Mouse (Mus musculus) cortical plate, adult 2 months (tissue): Measurements from ENCODE around the gene Gm16181. TPM values are rescaled to one million over a fixed set of nuclear protein-coding genes. Genes with fewer than 3 reads are reported as not detected.
A peak's percentile ranks its signal among the peaks of the same experiment; 100 is the strongest.

ENCODE experiments used
- H3K27ac ChIP-seq: fragments of 200-500 bp; 2 replicates; pipeline ENCODE4 v1.5.1; 2012; ENCODE audit warnings: low read length, control low read depth, inconsistent platforms; ENCODE audit not compliant: insufficient read depth
- H3K4me1 ChIP-seq: fragments of 200-500 bp; 2 replicates; pipeline ENCODE4 v1.6.1; 2011; ENCODE audit warnings: low read length; ENCODE audit not compliant: control insufficient read depth, insufficient read depth
- H3K4me3 ChIP-seq: fragments of 200-500 bp; 2 replicates; pipeline ENCODE4 v1.5.1; 2011; ENCODE audit warnings: mild to moderate bottlenecking, low read length, control low read depth; ENCODE audit not compliant: insufficient read depth
- CTCF ChIP-seq: fragments of 200-500 bp; IDR thresholded peaks from 2 replicates; pipeline ENCODE4 v1.5.1; 2011; ENCODE audit warnings: mild to moderate bottlenecking, control low read depth, low read length; ENCODE audit not compliant: insufficient read depth; ENCODE audit errors: extremely low read depth
- POLR2A ChIP-seq: fragments of 200-500 bp; IDR thresholded peaks from 2 replicates; pipeline ENCODE4 v1.6.1; 2011; ENCODE audit warnings: mild to moderate bottlenecking, low read length, control low read depth; ENCODE audit not compliant: insufficient read depth; ENCODE audit errors: extremely low read depth
- polyA plus RNA-seq: library from polyadenylated mRNA; depleted of rRNA; stranded (reverse); fragments of >200 nt; gene quantifications from 2 replicates; pipeline ENCODE4 v1.2.3, GENCODE M21; 2012

Gene Gm16181
- polyA plus RNA-seq, 1 experiment: not detected

DNA sequence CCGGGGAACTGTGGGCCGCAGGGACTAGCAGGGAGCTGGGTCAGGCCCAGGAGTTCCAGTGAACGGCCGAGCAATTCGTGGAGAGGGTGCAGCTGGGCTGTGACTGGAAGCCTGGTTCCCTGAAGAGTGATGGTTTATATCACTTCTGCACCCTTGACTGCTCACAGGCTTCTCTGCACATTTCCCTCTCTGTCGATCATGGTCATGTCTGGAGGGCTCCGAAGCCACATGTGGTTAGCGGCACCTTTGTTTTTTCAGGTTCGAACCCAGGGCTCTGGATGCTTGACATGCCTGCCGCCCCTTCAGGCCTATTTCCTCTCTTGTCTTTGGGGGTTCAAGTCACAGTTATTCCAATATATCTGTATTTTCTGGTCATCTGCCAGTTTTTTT, 15.3 kb upstream of the Gm16181 start:
- TF ChIP-seq CTCF: no peak
- TF ChIP-seq POLR2A: no peak
- no peaks in the 10 kb centered on the region for H3K4me1 ChIP-seq
- H3K4me3 ChIP-seq: no peak overlapping the region
- H3K27ac ChIP-seq: no peak overlapping the region

GRCm38 (mm10) chr17:35209785-35210535, 10.7 kb upstream of the Gm16181 start:
- no peaks in the 10 kb centered on the region for H3K4me1 ChIP-seq
- no peak overlapping the region for H3K27ac ChIP-seq
- TF ChIP-seq CTCF (no peak), POLR2A (no peak)
- H3K4me3 ChIP-seq: no peak overlapping the region

DNA sequence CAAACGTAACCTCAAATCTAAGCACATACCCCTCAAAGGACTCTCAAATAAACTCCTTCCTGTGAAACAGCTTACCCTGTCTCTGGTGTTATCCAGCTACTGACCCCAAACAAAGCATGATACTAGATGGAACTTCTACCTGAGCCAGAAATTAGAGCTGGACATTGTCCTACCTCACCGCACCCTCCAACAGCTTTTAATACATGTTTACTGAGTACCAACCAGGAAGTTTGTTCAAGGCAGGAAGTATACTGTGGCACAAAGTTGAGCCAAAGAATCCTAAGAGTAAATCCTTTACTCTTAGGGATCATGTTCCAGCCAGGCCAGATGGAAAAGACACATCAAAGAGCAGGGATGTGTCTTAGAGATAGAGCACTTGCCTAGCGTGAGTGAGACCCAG, 10.0 kb upstream of the Gm16181 start:
- Histone ChIP-seq H3K27ac (no peak overlapping the region), H3K4me1 (no peaks in the 10 kb centered on the region), H3K4me3 (no peak overlapping the region)
- TF ChIP-seq POLR2A (no peak), CTCF (no peak)

GRCm38 (mm10) chr17:35213071-35213470, 7.6 kb upstream of the Gm16181 start:
- no peak overlapping the region for H3K27ac ChIP-seq
- no peak overlapping the region for H3K4me3 ChIP-seq
- TF ChIP-seq CTCF (no peak), POLR2A (no peak)
- H3K4me1 ChIP-seq: no peaks in the 10 kb centered on the region

DNA sequence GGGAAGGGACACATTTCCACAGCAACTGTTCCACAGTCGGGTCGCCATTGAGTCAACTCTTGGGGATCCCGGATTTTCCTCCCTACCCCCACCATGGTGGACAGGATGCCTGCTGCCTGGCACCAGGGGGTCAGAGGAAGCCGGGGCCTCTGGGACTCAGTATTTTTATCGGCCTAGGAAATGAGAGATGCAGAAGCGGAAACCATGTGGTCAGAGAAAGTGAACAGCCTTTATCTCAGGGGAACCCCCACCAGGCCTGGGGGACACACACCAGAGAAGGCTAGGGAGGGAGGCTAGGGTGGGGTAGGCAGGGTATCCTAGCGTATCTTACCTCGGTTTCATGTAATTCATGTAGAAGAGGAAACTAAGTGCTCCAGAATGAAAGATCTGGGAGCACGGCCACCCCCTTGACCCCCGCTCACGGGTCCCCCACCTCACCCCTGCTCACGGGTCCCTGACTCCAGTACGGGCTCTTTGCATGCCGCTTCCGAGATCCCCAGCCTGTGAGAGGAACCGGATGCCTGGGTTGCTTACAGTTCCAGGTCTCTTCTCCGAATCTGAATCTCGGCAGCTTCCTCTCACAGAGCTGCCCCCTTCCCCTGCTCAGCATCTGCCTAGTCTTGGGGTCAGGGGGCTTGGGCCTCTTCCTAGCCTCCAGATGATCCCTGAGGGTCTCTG, 2.0 kb upstream of the Gm16181 start:
- no peak overlapping the region for H3K4me3 ChIP-seq
- TF ChIP-seq POLR2A (no peak), CTCF (no peak)
- no peak overlapping the region for H3K27ac ChIP-seq
- H3K4me1 ChIP-seq: peaks cover 5% of the 10 kb centered on the region; the same call in 1 of the 2 replicates

DNA sequence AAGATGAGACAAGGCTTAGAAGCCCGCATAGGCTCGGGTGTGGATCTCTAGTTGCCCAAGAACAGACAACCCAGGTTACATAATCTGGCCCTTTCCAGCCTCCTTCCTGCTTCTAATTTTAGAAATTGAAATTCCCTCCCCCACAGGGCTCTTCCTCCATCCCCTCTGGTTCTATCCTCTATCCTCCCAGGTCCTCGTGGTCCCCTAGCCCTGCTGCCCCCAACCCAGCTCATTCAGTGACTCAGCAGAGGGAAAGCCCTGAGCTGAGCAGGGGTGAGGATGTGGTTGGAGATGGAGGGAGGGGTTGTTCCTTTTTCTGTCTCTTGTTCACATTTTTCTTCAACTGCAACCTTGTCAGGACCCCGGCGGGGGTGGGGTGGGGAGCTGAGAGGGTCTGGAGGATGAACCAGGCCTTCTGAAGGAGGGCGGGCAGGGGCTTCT, 1.0 kb upstream of the Gm16181 start:
- TF ChIP-seq CTCF: no peak
- no peak for TF ChIP-seq POLR2A
- H3K4me1 ChIP-seq: peaks cover 5% of the 10 kb centered on the region; the same call in 1 of the 2 replicates
- H3K4me3 ChIP-seq: no peak overlapping the region
- 0 out of 2 replicates have a peak overlapping the region, but pooled peaks have one; percentile 26 for H3K27ac ChIP-seq

DNA sequence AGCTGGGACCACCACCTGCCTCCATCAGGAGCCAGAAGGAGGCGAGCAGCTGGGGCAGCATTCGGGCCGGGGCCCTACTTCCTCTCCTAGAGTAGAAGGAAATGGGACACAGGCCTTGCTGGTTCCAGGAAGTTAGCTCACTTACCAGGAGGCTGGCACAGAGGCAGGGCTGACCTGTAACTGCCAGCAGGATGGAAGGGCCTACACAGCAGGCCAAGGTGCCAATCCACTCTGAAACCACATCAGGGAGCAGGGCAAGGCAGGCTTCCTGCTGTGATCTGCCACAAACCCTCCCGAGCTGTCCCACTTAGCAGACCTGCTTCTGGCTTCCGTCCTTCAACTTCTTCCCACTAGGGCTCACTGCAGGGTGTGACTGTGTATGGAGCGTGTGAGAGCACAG, 1.7 kb downstream of the Gm16181 start:
- TF ChIP-seq POLR2A (no peak), CTCF (no peak)
- Histone ChIP-seq H3K27ac (no peak overlapping the region), H3K4me1 (peaks cover 5% of the 10 kb centered on the region; the same call in 1 of the 2 replicates), H3K4me3 (no peak overlapping the region)

DNA sequence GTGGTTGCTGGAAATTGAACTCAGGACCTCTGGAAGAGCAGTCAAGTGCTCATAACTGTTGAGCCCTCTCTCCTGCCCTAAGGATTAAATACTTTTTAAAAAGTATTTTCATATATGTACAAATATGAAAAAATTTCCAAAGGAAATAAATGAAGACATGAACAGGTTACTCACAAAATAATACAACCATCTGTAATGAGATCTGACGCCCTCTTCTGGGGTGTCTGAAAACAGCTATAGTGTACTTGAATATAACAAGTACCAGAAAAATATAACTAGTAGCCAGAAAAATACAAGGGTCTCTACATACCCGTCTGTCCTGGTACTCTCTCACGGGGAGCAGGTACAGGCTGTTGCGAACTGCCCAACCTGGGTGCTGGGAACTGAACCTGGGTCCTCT, 4.0 kb downstream of the Gm16181 start:
- TF ChIP-seq CTCF (no peak), POLR2A (no peak)

GRCm38 (mm10) chr17:35225456-35225855, 4.8 kb downstream of the Gm16181 start:
- Histone ChIP-seq H3K4me3 (no peak overlapping the region), H3K4me1 (no peaks in the 10 kb centered on the region), H3K27ac (no peak overlapping the region)
- TF ChIP-seq POLR2A: no peak
- no peak for TF ChIP-seq CTCF

More for the DNA sequence above, 4.0 kb downstream of the Gm16181 start:
- H3K27ac ChIP-seq: no peak overlapping the region
- H3K4me3 ChIP-seq: no peak overlapping the region
- peaks cover 2% of the 10 kb centered on the region; the same call in 1 of the 2 replicates for H3K4me1 ChIP-seq

- H3K27ac ChIP-seq: no peak overlapping the region
- H3K4me3 ChIP-seq: no peak overlapping the region
- no peak for TF ChIP-seq POLR2A
- no peak for TF ChIP-seq CTCF
- no peaks in the 10 kb centered on the region for H3K4me1 ChIP-seq
These were observed 6.0 kb downstream of the Gm16181 start for GRCm38 (mm10) chr17:35226561-35227046.
